Mouse (Mus musculus): ENCODE data around the gene Ankrd28.

Ankrd28 gene

DNA sequence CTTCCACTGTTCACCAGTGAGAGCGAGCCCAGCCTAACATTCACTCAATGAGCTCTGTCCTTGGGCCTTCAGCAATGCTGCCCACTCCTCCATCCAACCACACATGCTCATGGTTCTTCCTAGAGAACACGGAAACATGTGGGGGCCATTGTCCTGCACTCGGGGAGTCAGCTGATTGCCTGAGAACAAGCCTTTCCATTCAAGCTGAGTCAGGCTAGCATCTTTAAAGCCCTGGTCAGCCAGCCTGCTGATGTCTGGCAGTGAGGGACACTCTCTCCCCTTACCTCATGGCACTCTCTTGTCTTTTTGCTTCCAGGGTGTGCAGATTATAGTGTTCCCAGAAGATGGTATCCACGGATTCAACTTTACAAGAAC, 164.9 kb downstream of the Ankrd28 start:
- no peak for DNase-seq (ENCODE audit: low spot score in 2 of 2)

GRCm38 (mm10) chr14:31664903-31665565, 165.4 kb downstream of the Ankrd28 start:
- peak in 1 of 2 experiments; percentile 6 for DNase-seq (ENCODE audit: low spot score in 2 of 2)

DNA sequence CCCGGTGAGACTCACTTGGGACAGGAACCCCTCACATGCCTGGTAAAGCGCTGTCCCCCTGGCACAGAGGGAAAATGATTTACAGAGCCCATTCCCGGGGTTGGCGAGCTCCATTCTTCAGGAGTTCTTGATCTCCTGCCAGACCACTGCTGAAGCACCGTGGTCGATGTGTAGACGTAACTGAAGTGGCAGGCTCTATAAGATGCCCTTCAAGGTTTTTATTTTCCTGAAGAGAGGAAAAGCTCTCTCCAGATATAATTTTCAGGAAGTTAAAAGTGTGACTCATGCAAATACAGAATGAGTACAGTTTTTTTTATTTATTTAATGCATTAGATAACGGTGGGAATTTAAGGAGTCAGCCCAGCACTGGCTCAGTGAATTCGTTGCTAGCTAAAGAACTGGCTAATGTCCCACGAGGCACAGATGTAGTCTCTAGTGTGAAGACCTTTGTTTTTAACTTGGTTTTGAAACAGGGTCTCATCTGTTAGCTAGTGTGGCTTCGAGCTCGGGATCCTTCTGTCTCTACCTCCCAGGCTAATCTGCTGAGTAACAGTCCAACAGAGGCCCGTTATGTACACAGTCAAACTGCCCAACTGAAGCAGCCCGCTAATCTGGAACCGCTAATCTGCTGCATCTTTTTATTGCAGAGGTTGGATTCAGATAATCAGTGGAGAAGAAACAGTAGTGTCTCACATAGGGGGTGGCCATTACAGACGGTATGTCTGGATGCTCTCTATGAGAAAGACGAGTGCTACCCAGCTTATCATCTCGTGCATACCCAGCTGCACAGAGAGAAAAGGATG, 166.2 kb downstream of the Ankrd28 start:
- no peak for DNase-seq (ENCODE audit: low spot score in 2 of 2)

DNA sequence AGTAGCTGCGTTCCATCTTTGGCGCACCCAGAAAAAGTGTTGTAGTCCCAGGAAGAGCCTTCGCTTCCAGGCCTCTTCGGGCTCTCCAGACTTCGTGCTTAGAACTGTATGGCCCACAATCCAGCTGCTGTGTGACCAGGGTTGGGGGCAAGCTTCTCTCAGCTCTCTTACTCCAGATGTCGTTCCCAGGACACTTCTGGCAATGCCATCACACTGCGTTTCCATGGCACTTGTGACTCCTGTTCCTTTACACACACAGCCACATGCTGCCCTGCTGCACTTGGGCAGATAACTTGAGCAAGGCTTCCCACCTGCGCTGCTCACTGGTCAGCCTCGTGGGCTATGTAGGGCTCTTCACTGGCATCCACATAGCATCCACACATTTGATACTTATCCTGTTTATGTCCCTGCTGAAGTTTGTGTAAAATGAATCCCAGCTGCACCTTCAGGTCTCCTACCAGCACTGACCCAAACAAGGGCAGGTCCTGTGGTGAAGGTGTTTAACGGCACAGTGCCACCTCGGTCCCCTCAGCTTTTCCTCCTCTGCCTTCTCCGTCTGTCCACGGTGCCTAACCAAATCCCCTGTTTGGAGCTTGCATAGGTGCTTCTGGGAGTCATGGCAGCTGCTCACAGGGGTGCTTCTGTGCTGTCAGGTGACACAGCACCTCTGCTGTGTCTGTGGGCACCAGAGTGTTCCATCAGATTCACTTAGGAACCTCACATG, 166.9 kb downstream of the Ankrd28 start:
- DNase-seq (ENCODE audit: low spot score in 2 of 2): no peak

DNA sequence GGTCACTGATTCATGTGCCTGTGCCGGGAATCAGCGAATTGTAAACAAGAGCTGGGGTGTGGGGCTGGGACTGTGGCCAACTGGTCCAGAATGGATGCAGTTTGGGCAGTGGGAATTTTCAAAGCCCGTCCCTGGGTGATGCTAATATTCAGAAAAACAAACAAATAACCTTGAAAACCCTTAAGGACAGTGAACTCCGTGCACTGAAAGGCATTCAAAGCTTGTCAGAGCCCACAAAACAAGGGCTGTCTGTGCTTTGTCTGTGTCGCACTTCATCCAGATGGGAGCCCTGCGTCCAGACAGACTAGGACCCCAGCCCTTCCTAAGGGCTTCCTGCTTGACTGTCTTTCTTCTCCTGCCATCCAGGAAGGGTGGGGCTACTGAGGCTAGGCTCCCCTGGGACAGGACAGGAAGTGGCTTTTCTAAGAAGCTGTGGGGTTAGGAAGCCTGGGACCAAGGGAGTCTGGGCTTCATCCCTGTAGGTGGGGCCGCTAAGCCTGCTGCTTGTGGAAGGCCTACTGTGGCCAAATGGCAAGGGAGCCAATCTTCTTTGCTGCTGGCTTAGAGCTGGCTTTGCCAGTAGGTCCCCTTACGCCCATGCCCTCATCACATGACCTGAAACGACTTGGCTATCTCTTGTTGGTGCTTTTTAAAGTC, 167.8 kb downstream of the Ankrd28 start:
- peak in 1 of 2 experiments; percentile 67 for DNase-seq (ENCODE audit: low spot score in 2 of 2)

- peak; percentile 77 to 86 for DNase-seq (ENCODE audit: low spot score in 2 of 2)
These were observed 168.5 kb downstream of the Ankrd28 start for GRCm38 (mm10) chr14:31661671-31662554.

DNA sequence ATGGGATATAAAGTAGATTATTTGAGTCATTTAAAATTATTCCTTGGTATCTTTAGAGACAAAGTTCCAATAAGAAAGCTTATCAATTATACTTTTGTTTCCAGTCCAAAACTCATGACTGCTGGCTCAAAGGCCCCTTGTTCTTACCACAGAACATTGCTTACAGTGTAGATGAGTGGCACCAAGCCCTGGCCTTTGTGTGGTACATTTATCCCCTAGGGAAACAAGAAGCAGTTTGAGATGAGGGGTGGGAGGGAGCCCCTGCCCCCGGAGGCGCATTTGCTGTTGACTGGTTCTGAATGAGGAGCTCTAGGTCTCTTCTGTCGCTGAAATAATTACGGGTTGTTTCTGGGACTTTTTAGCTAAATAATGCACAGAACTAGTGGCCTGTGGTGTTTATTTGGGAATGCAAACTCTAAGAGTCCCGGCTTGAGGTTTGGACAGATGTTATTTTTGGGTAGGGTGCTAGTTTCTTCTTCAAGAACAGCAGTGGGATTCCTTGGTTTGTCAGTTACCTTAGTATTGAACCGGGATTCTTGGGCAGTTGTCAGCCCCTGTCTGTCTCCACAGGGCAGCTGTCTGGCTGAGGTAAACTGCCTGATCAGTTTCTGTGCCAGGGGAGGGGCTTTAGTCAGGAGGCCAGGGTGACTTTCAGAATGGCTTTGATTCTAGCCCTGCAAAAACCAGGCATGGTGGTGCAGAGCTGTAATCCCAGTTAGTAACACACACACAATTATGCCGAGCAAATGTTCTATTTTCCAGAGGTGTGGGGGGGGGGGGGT, 169.9 kb downstream of the Ankrd28 start:
- DNase-seq (ENCODE audit: low spot score in 2 of 2): no peak

GRCm38 (mm10) chr14:31659501-31660181, 170.8 kb downstream of the Ankrd28 start:
- DNase-seq (ENCODE audit: low spot score in 2 of 2): no peak

DNA sequence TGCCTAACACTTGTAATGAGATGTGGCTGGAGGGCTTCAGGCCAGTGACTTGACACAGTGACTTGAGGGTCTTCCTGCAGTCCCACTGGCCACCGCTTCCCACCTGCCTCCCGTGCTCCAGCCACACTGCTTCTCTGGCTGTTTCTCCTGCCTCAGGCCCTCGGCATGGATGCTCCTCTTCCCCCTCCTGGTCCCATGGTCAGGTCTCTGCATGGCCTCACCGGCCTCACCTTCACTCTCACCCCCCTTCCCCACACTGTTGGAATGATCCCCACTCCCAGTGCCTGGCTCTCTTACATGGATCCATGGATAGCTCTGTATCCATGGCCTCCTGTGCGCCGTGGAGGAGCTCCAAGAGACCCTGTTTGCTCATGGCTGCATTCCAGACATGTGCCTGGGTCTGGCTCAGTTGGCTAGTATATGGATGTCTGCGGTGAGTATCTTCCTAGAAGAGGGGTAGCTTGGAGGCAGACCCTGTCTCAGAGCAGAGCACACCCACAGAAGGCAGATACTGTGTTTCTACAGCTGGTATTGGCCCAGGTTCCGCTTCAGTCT, 172.2 kb downstream of the Ankrd28 start:
- DNase-seq (ENCODE audit: low spot score in 2 of 2): no peak

DNA sequence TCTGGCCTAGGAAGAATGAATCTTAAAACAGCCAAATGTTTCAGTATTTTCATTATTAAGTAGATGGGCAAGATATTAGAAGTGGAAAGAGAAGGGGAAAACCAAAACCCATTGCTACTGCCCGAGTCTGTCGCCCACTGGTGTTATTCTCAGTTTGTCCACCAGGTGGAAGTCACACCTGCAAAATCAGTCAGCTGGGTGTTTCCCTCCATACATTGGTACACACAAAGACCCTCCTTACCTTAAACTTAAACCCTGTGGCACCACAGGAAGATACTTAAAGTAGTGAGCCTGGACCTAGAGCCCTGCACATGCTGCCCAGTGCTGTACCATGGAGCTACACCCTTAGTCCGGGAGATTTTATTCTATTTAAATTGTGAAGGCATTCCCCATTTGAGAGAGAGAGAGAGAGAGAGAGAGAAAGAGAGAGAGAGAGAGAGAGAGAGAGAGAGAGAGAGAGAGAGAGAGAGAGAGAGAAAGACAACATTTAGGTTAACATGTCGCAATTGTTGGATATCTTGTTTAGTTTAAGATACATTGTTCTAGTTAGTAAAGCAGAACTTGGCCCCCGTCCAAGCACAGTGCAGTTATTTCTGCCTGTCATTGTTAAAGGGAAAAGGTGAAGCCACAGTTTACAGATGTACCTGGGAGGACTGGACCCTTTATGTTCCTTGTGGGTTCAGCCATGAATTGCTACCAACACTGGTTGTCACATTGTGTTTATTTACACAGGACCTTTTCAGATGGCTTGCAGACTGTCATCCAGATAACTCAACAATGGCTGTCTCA, 173.4 kb downstream of the Ankrd28 start:
- DNase-seq (ENCODE audit: low spot score in 2 of 2): peak; percentile 62 to 73

DNA sequence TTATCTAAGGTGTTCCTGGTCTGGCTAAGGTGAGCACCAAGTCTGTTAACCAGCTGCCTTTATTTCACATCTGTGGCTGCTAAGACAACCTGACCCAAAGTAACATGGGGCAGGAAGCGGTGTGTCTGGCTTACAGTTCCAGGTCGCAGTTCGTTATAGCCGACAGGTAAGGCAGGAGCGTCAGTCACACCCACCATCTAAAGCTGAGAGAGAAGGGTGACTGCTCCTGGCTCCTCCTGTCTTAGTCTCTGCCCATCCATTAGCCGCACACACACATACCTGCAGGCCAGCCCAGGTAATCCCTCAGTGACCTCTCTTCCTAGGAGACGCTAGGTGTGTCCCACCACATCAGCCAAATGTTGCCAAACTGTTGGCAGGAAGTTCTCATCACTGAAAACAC, 174.1 kb downstream of the Ankrd28 start:
- no peak for DNase-seq (ENCODE audit: low spot score in 2 of 2)

GRCm38 (mm10) chr14:31655406-31655805, 175.0 kb downstream of the Ankrd28 start:
- no peak for DNase-seq (ENCODE audit: low spot score in 2 of 2)

GRCm38 (mm10) chr14:31654816-31655215, 175.6 kb downstream of the Ankrd28 start:
- DNase-seq (ENCODE audit: low spot score in 2 of 2): no peak

DNA sequence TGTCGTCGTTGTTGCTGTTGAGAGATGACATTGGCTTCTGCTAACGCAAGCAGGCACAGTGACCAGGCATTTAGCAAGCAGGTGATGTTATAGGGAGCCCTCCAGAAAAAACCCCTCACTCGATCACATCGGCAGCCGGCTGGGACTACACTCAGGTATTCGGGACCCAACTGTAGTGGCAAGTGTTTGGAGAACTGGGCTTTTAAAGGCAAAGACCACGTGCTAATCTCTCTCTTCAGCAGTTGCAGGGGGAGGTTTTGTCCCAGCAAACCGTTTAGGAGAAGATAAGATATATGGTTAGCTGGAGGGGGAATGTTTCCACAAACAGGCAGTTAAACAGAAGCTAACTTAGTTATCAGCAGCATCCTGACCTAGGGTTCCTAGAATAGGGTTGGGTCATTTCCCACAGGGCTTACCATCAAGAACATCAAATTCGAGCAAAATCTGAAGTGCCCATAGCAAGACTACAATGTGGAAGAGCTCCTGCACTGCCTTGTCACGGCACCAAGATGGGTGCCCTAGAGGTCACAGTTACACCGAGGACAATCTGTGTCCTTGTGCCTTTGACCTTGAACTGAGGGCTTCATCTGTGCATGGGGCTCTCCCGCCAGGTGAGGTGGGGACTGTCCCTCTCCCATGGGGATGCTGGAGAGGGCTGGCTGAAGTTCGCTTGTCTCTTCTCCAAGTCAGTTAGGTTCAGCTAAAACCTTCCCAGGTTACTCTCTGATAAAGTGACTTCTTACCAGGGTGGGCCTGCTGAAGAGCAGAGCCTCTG, 177.2 kb downstream of the Ankrd28 start:
- no peak for DNase-seq (ENCODE audit: low spot score in 2 of 2)

- no peak for DNase-seq (ENCODE audit: low spot score in 2 of 2)
These were observed 177.8 kb downstream of the Ankrd28 start for GRCm38 (mm10) chr14:31652624-31653023.

DNA sequence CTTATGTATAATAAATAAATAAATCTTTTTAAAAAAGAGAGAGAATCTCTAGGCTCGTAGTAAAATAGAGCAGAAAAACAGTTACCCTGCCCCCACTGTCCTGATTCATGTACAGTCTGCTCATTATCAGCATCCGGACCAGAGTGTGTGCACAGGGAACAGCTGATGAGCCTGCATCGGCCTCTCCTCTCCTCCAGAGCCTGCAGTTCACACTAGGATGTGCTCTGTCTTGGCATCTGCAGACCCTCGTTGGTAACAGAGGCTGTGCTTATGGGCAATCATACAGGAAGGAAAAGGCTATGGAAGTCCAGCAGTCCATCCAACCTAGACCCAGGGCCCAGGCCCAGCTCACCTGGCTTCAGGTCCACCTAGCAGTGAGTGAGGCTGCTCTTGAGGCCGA, 178.3 kb downstream of the Ankrd28 start:
- DNase-seq (ENCODE audit: low spot score in 2 of 2): no peak

GRCm38 (mm10) chr14:31651206-31651605, 179.2 kb downstream of the Ankrd28 start:
- no peak for DNase-seq (ENCODE audit: low spot score in 2 of 2)

DNA sequence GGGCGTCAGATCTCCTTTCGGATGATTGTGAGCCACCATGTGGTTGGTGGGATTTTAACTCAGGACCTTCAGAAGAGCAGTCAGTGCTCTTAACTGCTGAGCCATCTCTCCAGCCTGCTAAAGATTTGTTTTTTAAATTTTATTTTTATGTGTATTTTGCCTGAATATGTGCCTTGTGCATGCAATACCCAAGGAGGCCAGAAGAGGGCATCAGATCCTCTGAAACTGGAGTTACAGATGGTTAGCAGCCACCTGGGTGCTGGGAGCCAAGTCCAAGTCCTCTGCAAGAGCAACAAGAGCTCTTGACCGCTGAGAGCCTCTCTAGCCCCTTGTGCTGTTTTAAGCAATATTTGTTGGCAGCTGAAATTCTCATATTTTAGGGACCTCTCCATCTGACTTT, 180.1 kb downstream of the Ankrd28 start:
- no peak for DNase-seq (ENCODE audit: low spot score in 2 of 2)
